Mouse (Mus musculus) liver, embryonic 12.5 days (tissue): ENCODE measurements around the gene Slc17a9. TPM values are rescaled to one million over a fixed set of nuclear protein-coding genes. Genes with fewer than 3 reads are reported as not detected.
A peak's percentile ranks its signal among the peaks of the same experiment; 100 is the strongest.
"Not testable (repeated sequence)": the region's sequence is repeated elsewhere in the genome, so short reads cannot be mapped to it uniquely, and the experiment has no call there.

Experiments
- ATAC-seq: fragments of 200-750 bp; cut with Nextera tagmentation; 2 replicates; pipeline ENCODE4 v1.8.0; 2017; ENCODE audit warnings: moderate number of reproducible peaks, mild to moderate bottlenecking, moderate library complexity
- H3K27ac ChIP-seq: fragments of 300-500 bp; sonication (generic); 2 replicates; pipeline ENCODE4 v1.5.1; 2016; ENCODE audit warnings: mild to moderate bottlenecking
- H3K27me3 ChIP-seq: fragments of 300-500 bp; sonication (generic); replicated peaks from 2 replicates; pipeline ENCODE4 v1.6.1; 2016; ENCODE audit warnings: mild to moderate bottlenecking, moderate library complexity
- H3K36me3 ChIP-seq: fragments of 300-500 bp; sonication (generic); 2 replicates; pipeline ENCODE4 v1.6.1; 2016; ENCODE audit warnings: mild to moderate bottlenecking, moderate library complexity
- H3K4me1 ChIP-seq: fragments of 300-500 bp; sonication (generic); 2 replicates; pipeline ENCODE4 v1.6.1; 2016
- H3K4me2 ChIP-seq: fragments of 300-500 bp; sonication (generic); 2 replicates; pipeline ENCODE4 v1.6.1; 2016; ENCODE audit warnings: mild to moderate bottlenecking, moderate library complexity
- H3K4me3 ChIP-seq: fragments of 300-500 bp; sonication (generic); 2 replicates; pipeline ENCODE4 v1.5.1; 2016; ENCODE audit warnings: mild to moderate bottlenecking, moderate library complexity
- H3K9ac ChIP-seq: fragments of 300-500 bp; sonication (generic); 2 replicates; pipeline ENCODE4 v1.6.1; 2016; ENCODE audit warnings: mild to moderate bottlenecking, moderate library complexity
- H3K9me3 ChIP-seq: fragments of 300-500 bp; sonication (generic); replicated peaks from 2 replicates; pipeline ENCODE4 v1.6.1; 2016; ENCODE audit warnings: mild to moderate bottlenecking, moderate library complexity
- WGBS: fragments of 180-500 bp; shearing (Covaris S2); methylation state at CpG from one replicate; pipeline ENCODE4 v1.1.7; 2016; ENCODE audit not compliant: insufficient replicate concordance; 5-methylcytosine and 5-hydroxymethylcytosine counted together
- polyA plus RNA-seq: library from polyadenylated mRNA; unstranded; fragments of >200 nt; fragmentation: Nextera tagmentation; extraction: Ambion mirVana; gene quantifications from 2 replicates; pipeline ENCODE4 v1.2.1, GENCODE M21; 2016

The Slc17a9 gene
- polyA plus RNA-seq, 1 experiment from 2014 or later: 4.9 TPM

DNA sequence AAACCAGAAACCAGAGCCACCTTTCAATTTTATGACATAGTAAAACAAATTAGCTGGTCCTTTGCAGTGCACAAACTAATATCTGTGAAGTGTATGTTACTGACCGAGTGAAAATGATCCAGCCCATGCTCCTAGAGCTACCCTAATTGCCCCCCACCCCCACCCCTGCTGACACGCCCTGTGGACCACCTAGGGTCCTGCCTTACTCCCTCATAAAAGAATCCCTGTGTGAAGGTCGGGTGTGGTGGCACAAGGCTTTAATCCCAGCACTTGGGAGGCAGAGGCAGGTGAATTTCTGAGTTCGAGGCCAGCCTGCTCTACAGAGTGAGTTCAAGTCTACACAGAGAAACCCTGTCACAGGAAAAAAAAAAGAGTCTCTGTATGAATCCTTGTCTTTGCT is 13.5 kb upstream of the Slc17a9 start:
- Histone ChIP-seq H3K9ac (peak overlapping the region; percentile 99), H3K4me3 (peak overlapping the region; percentile 93), H3K36me3 (peaks cover 44% of the 10 kb centered on the region), H3K9me3 (no peaks in the 10 kb centered on the region), H3K27me3 (no peaks in the 10 kb centered on the region), H3K4me2 (peak overlapping the region; percentile 88), H3K4me1 (peaks cover 54% of the 10 kb centered on the region), H3K27ac (peak overlapping the region; percentile 99)
- ATAC-seq: no peak
- 35% methylated on average over 4 of the region's 4 CpGs for WGBS

- Histone ChIP-seq H3K4me2 (peak overlapping the region; percentile 88), H3K27ac (peak overlapping the region; percentile 99), H3K4me1 (peaks cover 49% of the 10 kb centered on the region), H3K4me3 (peak overlapping the region; percentile 93), H3K36me3 (peaks cover 44% of the 10 kb centered on the region), H3K9ac (peak overlapping the region; percentile 99), H3K27me3 (no peaks in the 10 kb centered on the region), H3K9me3 (no peaks in the 10 kb centered on the region)
- ATAC-seq: peak; percentile 81
- 38% methylated on average over 5 of the region's 5 CpGs for WGBS
These were observed 12.9 kb upstream of the Slc17a9 start for GRCm38 (mm10) chr2:180712037-180712689.

GRCm38 (mm10) chr2:180722748-180723147 is 2.3 kb upstream of the Slc17a9 start:
- H3K9me3 ChIP-seq, H3K4me3 ChIP-seq, H3K27me3 ChIP-seq, H3K4me2 ChIP-seq, H3K27ac ChIP-seq, ATAC-seq, H3K9ac ChIP-seq: not testable (repeated sequence)
- Histone ChIP-seq H3K36me3 (peaks cover 67% of the 10 kb centered on the region), H3K4me1 (peaks cover 47% of the 10 kb centered on the region)
- 60% methylated on average over 5 of the region's 5 CpGs for WGBS

DNA sequence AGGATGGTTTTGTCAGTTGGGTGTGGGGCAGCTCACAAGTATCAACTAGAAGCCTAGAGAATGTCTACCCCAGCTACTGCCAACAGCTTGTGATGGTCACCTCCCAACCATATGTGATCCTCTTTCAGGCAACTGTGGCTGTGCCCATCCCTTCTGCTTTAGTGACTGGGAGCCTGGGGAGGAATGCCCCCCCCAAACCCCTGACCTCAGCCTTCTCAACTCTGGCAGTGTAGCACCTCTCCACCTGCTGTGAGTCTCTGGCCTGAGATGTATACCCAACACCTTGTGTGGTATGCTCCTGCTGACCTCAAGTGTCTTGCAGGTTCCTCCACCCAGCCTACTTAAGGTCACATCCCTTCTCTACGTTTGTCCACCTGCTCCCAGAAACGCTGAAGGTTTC is 1.2 kb upstream of the Slc17a9 start:
- no peak for ATAC-seq
- Histone ChIP-seq H3K4me2 (no peak overlapping the region), H3K36me3 (peaks cover 55% of the 10 kb centered on the region), H3K9me3 (no peaks in the 10 kb centered on the region), H3K4me1 (peaks cover 54% of the 10 kb centered on the region), H3K9ac (0 out of 2 replicates have a peak overlapping the region, but pooled peaks have one; percentile 6), H3K27ac (peak overlapping the region; percentile 32; the same call in 1 of the 2 replicates), H3K27me3 (no peaks in the 10 kb centered on the region), H3K4me3 (no peak overlapping the region)
- 55% methylated on average over 2 of the region's 2 CpGs for WGBS

DNA sequence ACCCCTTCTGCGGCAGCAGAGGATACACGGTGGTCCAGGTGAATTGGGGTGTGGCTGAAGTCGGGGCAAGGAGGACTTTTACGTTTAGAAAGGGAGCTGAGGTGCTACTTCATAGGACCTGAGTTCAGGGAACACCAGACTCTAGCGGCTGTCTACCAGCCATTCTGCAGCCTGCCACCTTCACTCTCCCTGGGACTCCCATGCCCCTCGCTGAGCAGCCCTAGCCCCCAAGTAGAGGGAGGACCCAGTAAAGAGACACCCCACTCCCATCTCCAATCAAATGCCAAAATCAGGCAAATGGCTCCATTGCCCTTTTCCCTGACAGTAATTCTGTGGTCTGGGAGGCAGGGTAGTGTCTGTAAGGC is 333 bp downstream of the Slc17a9 start:
- ATAC-seq: peak; percentile 33; the same call in 1 of the 2 replicates
- H3K27ac ChIP-seq: peak overlapping the region; percentile 55
- H3K27me3 ChIP-seq: no peaks in the 10 kb centered on the region
- peak overlapping the region; percentile 54 for H3K9ac ChIP-seq
- peaks cover 54% of the 10 kb centered on the region for H3K4me1 ChIP-seq
- WGBS: 5% methylated on average over 6 of the region's 6 CpGs
- H3K9me3 ChIP-seq: no peaks in the 10 kb centered on the region
- H3K36me3 ChIP-seq: peaks cover 40% of the 10 kb centered on the region
- peak overlapping the region; percentile 46 for H3K4me3 ChIP-seq
- H3K4me2 ChIP-seq: peak overlapping the region; percentile 64

DNA sequence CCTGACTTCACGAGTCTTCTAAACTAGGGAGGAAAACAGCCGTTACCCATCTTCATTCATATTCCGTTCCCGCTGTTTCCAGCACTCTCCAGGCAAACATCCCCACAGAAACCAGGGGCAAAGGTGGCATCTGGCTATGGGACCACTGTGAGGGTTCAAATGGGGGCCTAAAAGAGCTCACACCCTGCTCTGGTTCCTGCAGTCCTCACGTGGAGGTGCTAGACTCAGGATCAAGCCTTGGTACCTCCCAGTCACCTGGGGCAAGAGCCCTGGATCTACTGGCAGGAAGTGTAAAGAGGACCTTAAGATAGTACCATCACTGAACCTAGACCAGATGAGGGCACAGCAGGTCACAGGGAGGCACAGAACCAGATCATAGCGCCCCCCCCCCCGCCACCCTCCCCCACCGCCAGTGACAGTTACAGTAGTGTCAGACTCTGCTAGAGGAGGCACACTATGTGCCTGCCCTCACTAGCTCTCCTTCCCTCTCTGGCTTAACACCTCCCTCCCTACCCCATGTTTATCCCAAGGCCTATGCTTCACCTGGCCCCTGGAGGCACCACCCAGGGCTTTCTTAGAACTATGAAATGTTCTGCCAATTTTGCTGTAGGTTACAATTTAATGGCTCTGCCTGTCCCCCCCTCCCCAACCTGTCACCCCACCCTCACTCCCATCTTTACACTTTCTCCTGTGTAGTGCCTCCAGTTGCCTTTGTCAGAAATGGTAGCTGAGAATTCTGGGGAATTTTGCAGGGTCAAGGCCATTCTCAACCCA is 980 bp downstream of the Slc17a9 start:
- 23% methylated on average over 7 of the region's 8 CpGs for WGBS
- peak overlapping the region; percentile 55 for H3K27ac ChIP-seq
- peak overlapping the region; percentile 54 for H3K9ac ChIP-seq
- H3K27me3 ChIP-seq: no peaks in the 10 kb centered on the region
- H3K4me3 ChIP-seq: peak overlapping the region; percentile 46
- peaks cover 34% of the 10 kb centered on the region for H3K36me3 ChIP-seq
- no peak for ATAC-seq
- no peaks in the 10 kb centered on the region for H3K9me3 ChIP-seq
- peak overlapping the region; percentile 64 for H3K4me2 ChIP-seq
- H3K4me1 ChIP-seq: peaks cover 57% of the 10 kb centered on the region

DNA sequence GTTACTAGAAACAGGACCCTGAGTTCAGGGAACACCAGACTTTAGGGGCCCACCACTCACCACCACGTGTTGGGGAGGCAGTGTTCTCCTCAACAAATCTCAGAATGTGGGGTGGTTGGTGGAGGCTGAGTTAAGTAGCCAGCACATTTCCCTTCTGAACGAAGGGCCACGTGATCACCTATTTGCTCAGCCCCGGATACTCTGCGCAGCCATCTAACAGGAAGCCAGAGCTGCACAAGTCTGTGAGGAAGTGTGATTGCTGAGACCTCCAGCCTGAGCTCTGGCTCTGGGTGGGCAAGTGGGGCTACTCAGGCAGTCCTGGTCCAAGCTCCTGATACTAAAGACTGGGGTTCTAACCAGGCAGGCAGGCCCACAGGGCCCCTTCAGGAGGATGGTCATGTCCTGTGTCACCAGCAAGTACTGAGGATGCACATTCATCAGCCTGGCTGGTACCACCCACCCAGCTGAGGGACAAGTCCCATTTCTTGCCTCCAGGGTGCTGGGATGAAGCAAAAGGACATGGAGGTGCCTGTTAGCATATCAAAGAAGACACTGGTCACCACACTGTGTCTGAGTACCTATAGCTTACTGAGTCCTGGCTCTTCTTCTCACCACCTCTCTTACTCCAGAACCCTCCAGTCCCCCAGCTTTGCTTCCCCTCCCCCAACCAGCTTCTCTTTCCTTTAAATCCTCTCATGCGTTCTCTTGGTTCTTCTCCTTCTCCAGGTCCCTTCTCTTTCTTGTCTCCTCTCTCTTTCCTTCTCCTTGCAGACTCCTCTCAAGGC is 1.8 kb downstream of the Slc17a9 start:
- H3K27me3 ChIP-seq: no peaks in the 10 kb centered on the region

DNA sequence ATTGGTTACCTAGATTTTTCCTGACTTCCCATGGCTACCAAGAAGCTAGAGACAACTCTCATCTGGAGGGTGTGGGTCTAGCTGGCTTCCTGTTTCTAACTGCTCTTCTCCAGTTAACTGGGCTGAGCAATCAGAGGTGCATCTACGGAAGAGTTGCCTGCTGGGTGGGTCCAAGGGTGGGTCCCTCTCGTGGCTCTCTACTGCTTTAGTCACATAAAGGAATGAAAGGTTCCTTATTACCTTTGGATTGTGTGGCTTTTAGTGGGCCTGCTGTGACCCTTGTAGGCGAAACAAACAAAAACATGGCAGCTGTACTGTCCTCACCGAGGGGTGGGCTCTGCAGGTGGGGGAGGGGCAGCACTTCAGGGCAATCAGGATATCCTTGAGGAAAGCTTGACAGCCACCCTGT is 2.6 kb downstream of the Slc17a9 start:
- Histone ChIP-seq H3K27ac (no peak overlapping the region), H3K9me3 (no peaks in the 10 kb centered on the region), H3K4me3 (no peak overlapping the region), H3K4me2 (no peak overlapping the region), H3K4me1 (peaks cover 68% of the 10 kb centered on the region), H3K36me3 (peaks cover 18% of the 10 kb centered on the region), H3K27me3 (no peaks in the 10 kb centered on the region), H3K9ac (no peak overlapping the region; the same call in 1 of the 2 replicates)
- WGBS: 32% methylated on average over 4 of the region's 4 CpGs
- no peak for ATAC-seq

More for the DNA sequence above, 1.8 kb downstream of the Slc17a9 start:
- peak overlapping the region; percentile 55; the same call in 1 of the 2 replicates for H3K27ac ChIP-seq
- H3K36me3 ChIP-seq: peaks cover 26% of the 10 kb centered on the region
- peak overlapping the region; percentile 64 for H3K4me2 ChIP-seq
- no peak overlapping the region for H3K4me3 ChIP-seq
- H3K4me1 ChIP-seq: peaks cover 62% of the 10 kb centered on the region
- no peaks in the 10 kb centered on the region for H3K9me3 ChIP-seq
- ATAC-seq: 0 out of 2 replicates have a peak, but pooled peaks have one; percentile 16
- 22% methylated on average over 6 of the region's 6 CpGs for WGBS
- peak overlapping the region; percentile 3; the same call in 1 of the 2 replicates for H3K9ac ChIP-seq

- Histone ChIP-seq H3K9ac (no peak overlapping the region), H3K27me3 (no peaks in the 10 kb centered on the region), H3K27ac (no peak overlapping the region), H3K9me3 (no peaks in the 10 kb centered on the region), H3K4me1 (peaks cover 38% of the 10 kb centered on the region), H3K4me2 (no peak overlapping the region), H3K36me3 (no peaks in the 10 kb centered on the region), H3K4me3 (no peak overlapping the region)
- WGBS: 48% methylated on average over 3 of the region's 3 CpGs
- no peak for ATAC-seq
These were observed 6.0 kb downstream of the Slc17a9 start for GRCm38 (mm10) chr2:180731036-180731435.

DNA sequence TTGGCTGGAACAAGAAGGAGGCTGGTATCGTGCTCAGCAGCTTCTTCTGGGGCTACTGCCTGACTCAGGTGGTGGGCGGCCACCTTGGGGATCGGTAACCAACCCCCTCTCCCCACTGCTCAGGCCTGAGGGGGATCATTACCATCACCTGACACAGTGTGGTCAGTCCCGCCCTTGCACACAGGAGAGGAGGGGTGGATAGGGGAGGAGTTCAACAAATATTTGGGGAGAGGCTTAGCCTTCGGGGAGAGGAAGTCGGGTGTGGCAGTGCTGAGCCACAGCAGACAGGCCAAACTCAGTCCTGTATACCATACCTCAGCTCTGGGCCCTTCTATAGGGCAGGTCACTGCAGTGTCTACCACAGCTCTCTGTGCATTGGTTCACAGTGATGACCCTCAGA is 6.9 kb downstream of the Slc17a9 start:
- Histone ChIP-seq H3K36me3 (no peaks in the 10 kb centered on the region), H3K4me1 (peaks cover 29% of the 10 kb centered on the region), H3K4me2 (no peak overlapping the region), H3K27me3 (no peaks in the 10 kb centered on the region), H3K9me3 (no peaks in the 10 kb centered on the region), H3K27ac (no peak overlapping the region), H3K4me3 (no peak overlapping the region), H3K9ac (no peak overlapping the region; the same call in 1 of the 2 replicates)
- WGBS: 31% methylated on average over 6 of the region's 6 CpGs
- peak; percentile 66 for ATAC-seq

- Histone ChIP-seq H3K4me2 (no peak overlapping the region), H3K27me3 (no peaks in the 10 kb centered on the region; the same call in 1 of the 2 replicates), H3K9me3 (no peaks in the 10 kb centered on the region), H3K36me3 (no peaks in the 10 kb centered on the region), H3K4me1 (peaks cover 14% of the 10 kb centered on the region), H3K4me3 (no peak overlapping the region), H3K27ac (no peak overlapping the region), H3K9ac (no peak overlapping the region)
- WGBS: 72% methylated on average over 7 of the region's 7 CpGs
- no peak for ATAC-seq
These were observed 10.2 kb downstream of the Slc17a9 start for GRCm38 (mm10) chr2:180735232-180735631.
